Mouse (Mus musculus): ENCODE results near the gene Pik3ip1.

Gene Pik3ip1

GRCm38 (mm10) chr11:3298813-3299185, 31.4 kb upstream of the Pik3ip1 start:
- in situ Hi-C loops (cut with MboI; ENCODE audit: low pct_unique_long_range_greater_than_20kb in 1 of 2, low sequenced_read_pairs in 2 of 2, unreplicated experiment in 1 of 2): no loop called here

- in situ Hi-C loops (cut with MboI; ENCODE audit: low pct_unique_long_range_greater_than_20kb in 1 of 2, low sequenced_read_pairs in 2 of 2, unreplicated experiment in 1 of 2): no loop called here
Observed at GRCm38 (mm10) chr11:3301075-3301474, 29.1 kb upstream of the Pik3ip1 start.

GRCm38 (mm10) chr11:3302385-3302784, 27.8 kb upstream of the Pik3ip1 start:
- in situ Hi-C loops (cut with MboI; ENCODE audit: low pct_unique_long_range_greater_than_20kb in 1 of 2, low sequenced_read_pairs in 2 of 2, unreplicated experiment in 1 of 2): no loop called here

- in situ Hi-C loops (cut with MboI; ENCODE audit: low pct_unique_long_range_greater_than_20kb in 1 of 2, low sequenced_read_pairs in 2 of 2, unreplicated experiment in 1 of 2): no loop called here
Observed at GRCm38 (mm10) chr11:3302792-3303191, 27.4 kb upstream of the Pik3ip1 start.

DNA sequence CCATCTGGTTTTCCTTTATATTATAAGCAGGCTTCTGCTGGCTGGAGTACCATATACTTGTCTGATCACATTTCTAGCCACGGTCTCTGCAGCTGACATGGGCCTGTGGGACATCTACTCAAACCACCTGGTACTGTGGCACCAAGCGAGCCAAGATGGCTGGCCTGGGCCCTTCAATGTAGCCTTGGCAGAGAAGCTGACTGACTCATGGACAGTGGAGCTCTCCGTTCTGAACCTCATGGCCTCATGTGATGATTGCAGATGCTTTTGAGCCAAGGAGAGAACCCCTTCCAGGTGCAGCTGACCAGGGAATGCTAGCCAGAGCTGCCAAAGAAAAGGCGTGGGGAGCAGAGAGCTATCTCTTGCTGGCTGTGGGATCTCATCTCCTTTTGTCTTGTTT, 24.4 kb upstream of the Pik3ip1 start:
- in situ Hi-C loops (cut with MboI; ENCODE audit: low pct_unique_long_range_greater_than_20kb in 1 of 2, low sequenced_read_pairs in 2 of 2, unreplicated experiment in 1 of 2): no loop called here

GRCm38 (mm10) chr11:3307875-3308274, 22.3 kb upstream of the Pik3ip1 start:
- in situ Hi-C loops (cut with MboI; ENCODE audit: low pct_unique_long_range_greater_than_20kb in 1 of 2, low sequenced_read_pairs in 2 of 2, unreplicated experiment in 1 of 2): no loop called here

GRCm38 (mm10) chr11:3309884-3310283, 20.3 kb upstream of the Pik3ip1 start:
- in situ Hi-C loops (cut with MboI; ENCODE audit: low pct_unique_long_range_greater_than_20kb in 1 of 2, low sequenced_read_pairs in 2 of 2, unreplicated experiment in 1 of 2): no loop called here

DNA sequence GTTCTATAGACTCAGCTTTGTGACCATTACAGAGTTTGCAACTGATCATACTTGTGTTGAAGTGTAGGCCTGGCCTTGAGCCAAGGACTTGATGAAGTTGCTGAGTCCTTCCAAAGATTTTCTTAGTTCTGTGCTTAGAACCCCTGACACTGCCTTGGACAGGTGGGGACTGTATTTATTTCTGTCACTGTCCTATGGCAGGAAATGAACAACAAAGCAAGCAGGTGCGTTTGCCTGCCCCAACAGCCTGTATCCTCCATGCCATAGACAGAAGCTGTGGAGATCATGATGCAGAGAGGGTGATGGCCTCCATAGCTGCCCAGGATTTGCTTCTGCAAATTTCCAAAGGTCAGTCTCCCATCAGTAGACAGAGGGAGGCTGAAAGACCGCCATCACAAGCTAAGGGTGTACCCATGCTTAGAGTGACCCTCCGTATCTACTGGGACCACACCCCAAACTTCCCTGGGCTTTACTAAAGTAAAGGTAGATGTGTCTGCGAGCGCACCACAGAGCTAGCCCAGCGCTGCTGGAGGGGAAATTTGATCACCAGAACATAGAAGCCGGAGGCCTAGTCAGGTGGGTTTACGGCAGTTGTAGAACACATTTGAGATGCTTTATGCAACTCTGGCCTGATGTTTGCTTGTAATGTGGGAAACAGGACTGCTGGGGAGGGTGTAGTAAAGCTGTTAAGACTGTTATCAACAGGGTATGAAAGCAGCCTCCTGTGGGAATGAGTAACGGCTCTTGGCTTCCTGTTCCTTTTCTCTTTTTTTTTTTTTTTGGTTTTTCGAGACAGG, 19.2 kb upstream of the Pik3ip1 start:
- in situ Hi-C loops (cut with MboI; ENCODE audit: low pct_unique_long_range_greater_than_20kb in 1 of 2, low sequenced_read_pairs in 2 of 2, unreplicated experiment in 1 of 2): no loop called here

- in situ Hi-C loops (cut with MboI; ENCODE audit: low pct_unique_long_range_greater_than_20kb in 1 of 2, low sequenced_read_pairs in 2 of 2, unreplicated experiment in 1 of 2): no loop called here
Observed at GRCm38 (mm10) chr11:3311586-3312347, 18.4 kb upstream of the Pik3ip1 start.

- in situ Hi-C loops (cut with MboI; ENCODE audit: low pct_unique_long_range_greater_than_20kb in 1 of 2, low sequenced_read_pairs in 2 of 2, unreplicated experiment in 1 of 2): no loop called here
Observed at GRCm38 (mm10) chr11:3313294-3313693, 16.9 kb upstream of the Pik3ip1 start.

DNA sequence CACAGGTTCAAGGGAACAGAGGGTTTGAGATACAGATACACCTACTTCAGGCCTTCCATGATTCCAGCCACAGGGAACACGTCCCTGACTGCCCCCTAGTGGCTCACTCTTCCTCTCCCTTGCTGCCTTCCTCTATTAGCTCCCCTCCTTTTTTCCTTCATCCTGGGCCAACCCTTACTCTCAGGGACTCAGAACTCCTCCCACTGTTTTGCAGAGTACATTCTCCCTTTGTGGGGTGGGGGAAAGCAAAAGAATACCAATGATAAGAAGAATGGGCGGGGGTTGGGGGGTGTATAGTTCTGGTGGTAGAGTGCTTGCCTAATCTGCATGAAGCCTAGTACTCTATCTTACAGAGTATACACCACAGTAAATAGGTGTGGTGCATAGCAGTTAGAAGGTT, 16.1 kb upstream of the Pik3ip1 start:
- in situ Hi-C loops (cut with MboI; ENCODE audit: low pct_unique_long_range_greater_than_20kb in 1 of 2, low sequenced_read_pairs in 2 of 2, unreplicated experiment in 1 of 2): no loop called here

DNA sequence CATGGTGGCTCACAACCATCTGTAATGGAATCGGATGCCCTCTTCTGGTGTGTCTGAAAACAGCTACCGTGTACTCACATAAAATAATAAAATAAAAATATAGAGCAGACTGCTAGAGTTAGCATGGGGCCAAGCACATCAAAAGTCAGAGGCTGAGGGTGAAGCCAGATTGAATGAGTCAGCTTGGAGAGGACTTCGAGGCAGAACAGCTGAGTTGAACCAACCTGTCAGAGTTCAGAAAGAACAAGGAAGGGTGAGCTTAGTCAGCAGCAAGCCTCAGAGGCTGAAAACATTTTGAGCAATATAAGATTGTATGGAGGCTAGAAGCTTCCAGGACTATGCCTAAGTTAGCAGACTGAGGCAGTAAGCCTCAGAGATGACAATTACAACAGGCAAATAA, 11.9 kb upstream of the Pik3ip1 start:
- in situ Hi-C loops (cut with MboI; ENCODE audit: low pct_unique_long_range_greater_than_20kb in 1 of 2, low sequenced_read_pairs in 2 of 2, unreplicated experiment in 1 of 2): no loop called here

- in situ Hi-C loops (cut with MboI; ENCODE audit: low pct_unique_long_range_greater_than_20kb in 1 of 2, low sequenced_read_pairs in 2 of 2, unreplicated experiment in 1 of 2): no loop called here
Observed at GRCm38 (mm10) chr11:3328271-3328670, 1.9 kb upstream of the Pik3ip1 start.

DNA sequence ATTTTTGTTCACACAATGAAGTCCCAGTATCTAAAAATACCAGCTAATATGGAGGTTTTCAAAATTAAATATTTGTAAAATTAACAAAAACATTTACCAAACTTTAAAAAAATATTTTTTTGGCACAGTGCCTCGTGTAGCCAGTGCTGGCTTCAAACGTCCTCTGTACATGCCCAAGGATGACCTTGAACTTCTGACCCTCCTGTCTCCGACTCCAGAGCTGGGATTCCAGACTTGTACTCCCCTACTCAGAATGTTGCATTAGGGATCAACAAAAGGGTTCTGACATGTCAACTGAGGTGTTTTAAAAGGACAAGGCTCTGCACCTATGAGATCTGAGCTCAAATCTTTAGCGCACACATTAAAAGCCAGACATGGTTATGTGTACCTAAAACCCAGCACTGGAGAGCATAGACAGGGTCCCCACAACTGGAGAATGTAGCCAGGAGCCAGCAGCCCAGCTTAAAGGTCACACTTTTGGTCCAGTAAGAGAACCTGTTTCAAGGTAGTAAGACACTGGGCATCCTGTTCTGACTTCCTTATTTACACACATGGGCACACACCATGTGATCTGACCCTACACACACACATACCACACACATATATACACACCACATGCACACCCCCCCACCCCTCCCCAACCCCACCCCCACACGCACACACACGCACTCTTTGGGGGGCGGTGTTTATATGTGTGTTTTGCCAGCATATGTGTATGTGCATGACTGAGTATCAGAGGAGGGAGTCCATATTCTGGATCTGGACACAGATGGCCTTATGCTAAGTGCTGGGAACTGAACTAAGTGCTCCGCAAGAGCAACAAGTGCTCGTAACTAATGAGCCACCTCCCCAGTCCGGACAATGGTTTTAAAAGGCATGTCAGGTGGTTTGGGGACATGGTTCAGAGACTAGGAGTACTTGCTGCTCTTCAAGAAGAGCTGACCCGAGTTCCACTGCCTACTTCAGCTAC, 1.1 kb upstream of the Pik3ip1 start:
- in situ Hi-C loops (cut with MboI; ENCODE audit: low pct_unique_long_range_greater_than_20kb in 1 of 2, low sequenced_read_pairs in 2 of 2, unreplicated experiment in 1 of 2): no loop called here

DNA sequence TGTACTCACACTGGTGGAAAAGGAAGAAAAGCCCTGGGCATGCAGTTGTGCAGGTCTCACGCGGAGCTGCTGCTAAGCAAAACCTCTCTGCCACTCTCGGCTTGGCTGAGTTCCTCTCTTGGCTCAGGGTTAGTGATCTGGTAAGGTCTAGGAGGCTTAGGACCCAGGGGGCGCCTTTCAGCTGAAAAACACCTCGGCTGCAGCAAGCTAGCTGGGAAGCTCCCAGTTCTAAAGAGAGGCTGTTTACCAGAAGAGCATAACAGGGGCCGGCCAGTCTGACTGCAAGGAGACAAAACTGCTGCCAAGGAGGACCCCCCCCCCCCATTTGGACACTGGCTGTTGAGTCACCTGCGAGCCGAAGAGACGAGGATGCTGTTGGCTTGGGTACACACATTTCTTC, 365 bp downstream of the Pik3ip1 start:
- in situ Hi-C loops (cut with MboI; ENCODE audit: low pct_unique_long_range_greater_than_20kb in 1 of 2, low sequenced_read_pairs in 2 of 2, unreplicated experiment in 1 of 2): no loop called here

DNA sequence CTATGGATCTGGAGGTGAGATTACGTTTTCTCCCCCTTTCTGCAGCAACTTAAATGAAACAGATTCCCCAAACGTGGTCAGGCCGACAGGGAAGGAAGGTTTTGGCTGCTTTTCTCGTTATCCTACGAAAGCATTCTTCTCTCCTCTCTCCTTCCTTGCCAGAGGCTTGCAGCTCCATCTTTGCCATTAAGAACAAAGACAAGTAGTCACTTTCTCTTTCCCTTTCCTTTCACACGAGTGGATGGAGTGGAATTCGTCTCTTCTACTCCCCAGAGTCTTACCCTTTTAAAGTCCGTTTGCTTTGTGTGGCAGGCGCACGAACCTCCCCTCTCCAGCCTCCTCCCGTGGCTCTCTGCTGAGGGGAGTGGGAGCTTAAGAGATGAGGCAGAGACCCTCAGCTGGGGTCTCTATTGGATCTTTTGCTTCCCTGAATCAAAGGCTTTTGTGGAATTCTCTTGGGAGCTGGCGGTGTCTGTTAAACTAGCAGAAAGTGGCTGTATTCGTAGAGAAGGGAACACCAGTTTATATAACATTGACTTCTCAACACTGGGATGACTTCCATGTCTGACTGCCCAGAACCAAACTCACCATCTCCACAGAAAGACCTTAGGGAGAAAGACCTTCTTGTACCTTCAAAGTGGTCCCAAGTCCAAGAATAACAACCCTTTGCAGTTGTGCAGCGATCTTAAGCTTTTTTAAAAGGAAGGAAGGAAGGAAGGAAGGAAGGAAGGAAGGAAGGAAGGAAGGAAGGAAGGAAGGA, 970 bp downstream of the Pik3ip1 start:
- in situ Hi-C loops (cut with MboI; ENCODE audit: low pct_unique_long_range_greater_than_20kb in 1 of 2, low sequenced_read_pairs in 2 of 2, unreplicated experiment in 1 of 2): no loop called here

DNA sequence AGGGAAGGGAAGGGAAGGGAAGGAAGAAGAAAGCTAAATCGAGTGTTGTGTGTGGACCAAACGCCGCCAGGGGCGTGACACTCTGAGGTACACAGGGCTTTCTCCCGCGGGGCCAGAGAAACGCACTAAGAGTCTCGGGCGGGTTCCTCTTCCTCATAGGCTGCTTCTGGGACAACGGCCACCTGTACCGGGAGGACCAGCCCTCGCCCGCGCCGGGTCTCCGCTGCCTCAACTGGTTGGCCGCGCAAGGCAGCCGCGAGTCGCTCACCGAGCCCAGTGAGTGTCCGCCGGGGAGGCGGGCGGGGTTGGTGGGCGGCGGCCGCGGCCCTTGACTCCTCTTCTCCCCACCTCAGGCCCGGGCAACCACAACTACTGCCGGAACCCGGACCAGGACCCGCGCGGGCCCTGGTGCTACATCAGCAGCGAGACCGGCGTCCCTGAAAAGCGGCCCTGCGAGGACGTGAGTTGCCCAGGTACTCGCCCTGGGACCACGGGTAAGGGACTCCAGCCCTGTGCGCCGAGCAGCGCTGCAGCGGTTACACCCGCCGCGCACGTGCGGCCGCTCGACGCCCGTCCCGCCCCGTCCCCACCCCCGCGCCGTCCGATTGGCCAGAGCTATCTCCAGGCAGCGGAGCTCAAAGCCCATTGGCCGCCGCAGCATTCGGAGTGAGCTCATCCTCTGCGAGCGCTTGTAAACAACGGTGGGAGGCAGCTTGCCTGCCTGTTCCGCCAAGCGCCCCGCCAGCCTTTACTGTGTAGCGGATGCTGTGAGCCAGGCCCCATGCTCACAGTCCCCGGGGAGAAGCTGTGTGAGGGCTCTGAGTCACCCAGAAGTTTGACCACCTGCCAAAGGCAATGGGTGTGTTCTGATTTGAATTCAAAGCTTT, 1.8 kb downstream of the Pik3ip1 start:
- in situ Hi-C loops (cut with MboI; ENCODE audit: low pct_unique_long_range_greater_than_20kb in 1 of 2, low sequenced_read_pairs in 2 of 2, unreplicated experiment in 1 of 2): no loop called here
